In genomic region chr11:97949703-97950475, GRCm38 (mm10) we compare ENCODE assay signal across 8 mouse cellular contexts. TPM values are rescaled to one million over a fixed set of nuclear protein-coding genes. Genes with fewer than 3 reads are reported as not detected.
A peak's percentile ranks its signal among the peaks of the same experiment; 100 is the strongest.
DNase-seq lines count a peak whose midpoint lies in the region; ATAC-seq and TF ChIP-seq lines count a peak whose summit lies in the region.

No protein-coding gene starts in this region.

- H3K4me3 ChIP-seq in cerebellum, adult 2 months (replicated peaks; ENCODE audit: insufficient read depth, low read depth, low read length), result no peak overlapping the region
- H3K4me3 ChIP-seq in forebrain, embryonic 12.5 days (replicated peaks), result no peak overlapping the region
- H3K4me3 ChIP-seq in midbrain, embryonic 10.5 days, result peak overlapping the region; percentile 26
- H3K4me3 ChIP-seq in kidney, embryonic 15.5 days (replicated peaks), result no peak overlapping the region

- no peaks in the 10 kb centered on the region for H3K27me3 ChIP-seq in cerebellum, adult 2 months (ENCODE audit: control insufficient read depth, insufficient read depth, low read length)
- no peaks in the 10 kb centered on the region for H3K27me3 ChIP-seq in Patski
- no peaks in the 10 kb centered on the region for H3K27me3 ChIP-seq in forebrain, embryonic 12.5 days
- no peaks in the 10 kb centered on the region for H3K27me3 ChIP-seq in midbrain, embryonic 10.5 days (ENCODE audit: low read depth, poor library complexity, severe bottlenecking)
- no peaks in the 10 kb centered on the region for H3K27me3 ChIP-seq in kidney, embryonic 15.5 days

- no peak overlapping the region for H3K27ac ChIP-seq in cerebellum, adult 2 months (ENCODE audit: insufficient read depth, low read length)
- peak overlapping the region; percentile 63 for H3K27ac ChIP-seq in forebrain, embryonic 12.5 days
- H3K27ac ChIP-seq in midbrain, embryonic 10.5 days (replicated peaks), result peak overlapping the region; percentile 84
- H3K27ac ChIP-seq in kidney, embryonic 15.5 days, result no peak overlapping the region

- in situ Hi-C loops in Patski (cut with MboI; ENCODE audit: low pct_unique_long_range_greater_than_20kb), result no loop called here

- CTCF ChIA-PET in Patski (lab: Charles Lee), result no interaction called here

- WGBS in cerebellum, adult 2 months, result 36% methylated on average over 20 of the region's 20 CpGs
- 43% methylated on average over 20 of the region's 20 CpGs for WGBS in forebrain, embryonic 12.5 days
- WGBS in midbrain, embryonic 10.5 days, result 51% methylated on average over 20 of the region's 20 CpGs
- 59% methylated on average over 20 of the region's 20 CpGs for WGBS in kidney, embryonic 15.5 days

- no peaks in the 10 kb centered on the region for H3K36me3 ChIP-seq in forebrain, embryonic 12.5 days (replicated peaks)
- no peaks in the 10 kb centered on the region for H3K36me3 ChIP-seq in midbrain, embryonic 10.5 days
- no peaks in the 10 kb centered on the region for H3K36me3 ChIP-seq in kidney, embryonic 15.5 days

- peak; percentile 39 for ATAC-seq in Patski
- 0 out of 2 replicates have a peak, but pooled peaks have one; percentile 58 for ATAC-seq in forebrain, embryonic 12.5 days (ENCODE audit: low FRiP score)
- ATAC-seq in kidney, embryonic 15.5 days (replicated peaks; ENCODE audit: low FRiP score), result no peak

- TF ChIP-seq POLR2A in cerebellum, adult 2 months (IDR thresholded peaks at IDR 0.05; ENCODE audit: borderline replicate concordance, insufficient read depth, low read length), result no peak

- DNase-seq in cerebellum, adult 2 months, result peak; percentile 38 to 54
- no peak for DNase-seq in cerebellum, adult 8-10 months
- DNase-seq in Patski (ENCODE audit: low read depth, low spot score), result peak; percentile 57
- peak; percentile 75 for DNase-seq in midbrain, embryonic 10.5 days (ENCODE audit: low spot score)
- DNase-seq in left cerebral cortex, adult 18-20 months (ENCODE audit: low spot score in 2 of 2), result no peak
- no peak for DNase-seq in layer of hippocampus, postnatal 14 days (ENCODE audit: low spot score in 2 of 2)

- H3K9ac ChIP-seq in forebrain, embryonic 12.5 days, result no peak overlapping the region
- no peak overlapping the region for H3K9ac ChIP-seq in kidney, embryonic 15.5 days

- H3K9me3 ChIP-seq in forebrain, embryonic 12.5 days, result no peaks in the 10 kb centered on the region
- no peaks in the 10 kb centered on the region for H3K9me3 ChIP-seq in midbrain, embryonic 10.5 days (replicated peaks)
- H3K9me3 ChIP-seq in kidney, embryonic 15.5 days (replicated peaks), result no peaks in the 10 kb centered on the region

- POLR2A ChIA-PET in Patski (lab: Charles Lee), result interaction anchor here (1.2 kb wide), 1 partner anchor 12 kb away, joined by 5 read pairs; no protein-coding TSS in a partner anchor

- H3K4me1 ChIP-seq in cerebellum, adult 2 months (ENCODE audit: control insufficient read depth, insufficient read depth, low read length), result peaks cover 8% of the 10 kb centered on the region
- peaks cover 17% of the 10 kb centered on the region for H3K4me1 ChIP-seq in forebrain, embryonic 12.5 days
- peaks cover 38% of the 10 kb centered on the region for H3K4me1 ChIP-seq in midbrain, embryonic 10.5 days
- H3K4me1 ChIP-seq in kidney, embryonic 15.5 days, result peaks cover 26% of the 10 kb centered on the region

- TF ChIP-seq CTCF in cerebellum, adult 2 months (IDR thresholded peaks at IDR 0.05; ENCODE audit: borderline replicate concordance, insufficient read depth, low read depth, low read length), result no peak
- no peak for TF ChIP-seq CTCF in Patski (IDR thresholded peaks at IDR 0.05)

- peak overlapping the region; percentile 21; the same call in 1 of the 2 replicates for H3K4me2 ChIP-seq in forebrain, embryonic 12.5 days
- H3K4me2 ChIP-seq in kidney, embryonic 15.5 days, result no peak overlapping the region

RNA-seq across cellular contexts. Expression of gene Plxdc1, which starts 36.4 kb away (rescaled TPM):
- 46.2 and 51.5 TPM in 2 replicates for polyA plus RNA-seq in cerebellum, adult 2 months (2012; rRNA removed)
- polyA plus RNA-seq in Patski (2021), result 0.41 TPM
- 0.22 and 0.33 TPM in 2 replicates for polyA plus RNA-seq in forebrain, embryonic 12.5 days (2016; fragmentation: Nextera tagmentation; extraction: Ambion mirVana)
- 0.06 and 0.16 TPM in 2 replicates for polyA plus RNA-seq in midbrain, embryonic 10.5 days (2016; fragmentation: Nextera tagmentation; extraction: Ambion mirVana)
- polyA plus RNA-seq in kidney, embryonic 15.5 days (2015; fragmentation: Nextera tagmentation; extraction: Ambion mirVana), result 1.7 and 2.0 TPM in 2 replicates
- 10 to 100 TPM; 42.2 to 46.7 TPM for total RNA-seq in left cerebral cortex, adult 18-20 months (2021)
- 1 to 10 TPM; 7.9 to 9.6 TPM for total RNA-seq in layer of hippocampus, postnatal 14 days (2021)

RNA-seq across cellular contexts. Expression of gene Arl5c, which starts 46.1 kb away (rescaled TPM):
- polyA plus RNA-seq in cerebellum, adult 2 months (2012; rRNA removed), result 2.0 and 2.2 TPM in 2 replicates
- 2.0 TPM for polyA plus RNA-seq in Patski (2021)
- 7.0 and 7.8 TPM in 2 replicates for polyA plus RNA-seq in forebrain, embryonic 12.5 days (2016; fragmentation: Nextera tagmentation; extraction: Ambion mirVana)
- 8.9 and 16.8 TPM in 2 replicates for polyA plus RNA-seq in midbrain, embryonic 10.5 days (2016; fragmentation: Nextera tagmentation; extraction: Ambion mirVana)
- 9.9 and 10.1 TPM in 2 replicates for polyA plus RNA-seq in kidney, embryonic 15.5 days (2015; fragmentation: Nextera tagmentation; extraction: Ambion mirVana)
- total RNA-seq in left cerebral cortex, adult 18-20 months (2021), result 1 to 10 TPM; 1.4 to 1.9 TPM
- 1 to 10 TPM; 1.5 to 1.6 TPM for total RNA-seq in layer of hippocampus, postnatal 14 days (2021)

Comparison
In these comparisons a context has a peak if more than half of its experiments do, and no peak if none do; other contexts are left out.
1. DNase-seq: peak in cerebellum, adult 2 months (2 of 2), Patski (single experiment) and midbrain, embryonic 10.5 days (single experiment); none in cerebellum, adult 8-10 months (single experiment), left cerebral cortex, adult 18-20 months (0 of 2) and layer of hippocampus, postnatal 14 days (0 of 2).
2. H3K27ac ChIP-seq: peak in forebrain, embryonic 12.5 days (single experiment) and midbrain, embryonic 10.5 days (single experiment); none in cerebellum, adult 2 months (single experiment) and kidney, embryonic 15.5 days (single experiment).
3. RNA of gene Plxdc1, which starts 36.4 kb away (polyA plus RNA-seq): 46.2 to 51.5 TPM in cerebellum, adult 2 months; 1.7 to 2.0 TPM in kidney, embryonic 15.5 days, 0.41 TPM in Patski (single experiment), 0.22 to 0.33 TPM in forebrain, embryonic 12.5 days and 0.06 to 0.16 TPM in midbrain, embryonic 10.5 days; every median in the first group is over 10 times any median in the second.